Mouse (Mus musculus) E14TG2a.4 (cell line): ENCODE results near the gene Syngap1.

Source experiments
- H3K27me3 ChIP-seq: 2 replicates; pipeline ENCODE4 v1.6.1; 2014; ENCODE audit warnings: low read length, control low read depth; ENCODE audit not compliant: insufficient read depth
- H3K36me3 ChIP-seq: 2 replicates; pipeline ENCODE4 v1.6.1; 2014; ENCODE audit warnings: low read length, control low read depth; ENCODE audit not compliant: insufficient read depth
- H3K4me1 ChIP-seq: replicated peaks from 2 replicates; pipeline ENCODE4 v1.6.1; 2014; ENCODE audit warnings: low read depth, low read length, control low read depth
- H3K4me3 ChIP-seq: replicated peaks from 2 replicates; pipeline ENCODE4 v1.5.1; 2014; ENCODE audit warnings: mild to moderate bottlenecking, low read length
- H3K9me3 ChIP-seq: 2 replicates; pipeline ENCODE4 v1.6.1; 2014; ENCODE audit warnings: low read length, control low read depth
- CTCF ChIP-seq: conservative IDR thresholded peaks from 2 replicates; pipeline ENCODE4 v1.5.1; 2014; ENCODE audit warnings: low read length
- NANOG ChIP-seq: IDR thresholded peaks from 2 replicates; pipeline ENCODE4 v1.6.1; 2014; ENCODE audit warnings: borderline replicate concordance, low read length, mixed read lengths
- POU5F1 ChIP-seq: IDR thresholded peaks from 2 replicates; pipeline ENCODE4 v1.6.1; 2014; ENCODE audit warnings: low read length, borderline replicate concordance

The Syngap1 gene

DNA sequence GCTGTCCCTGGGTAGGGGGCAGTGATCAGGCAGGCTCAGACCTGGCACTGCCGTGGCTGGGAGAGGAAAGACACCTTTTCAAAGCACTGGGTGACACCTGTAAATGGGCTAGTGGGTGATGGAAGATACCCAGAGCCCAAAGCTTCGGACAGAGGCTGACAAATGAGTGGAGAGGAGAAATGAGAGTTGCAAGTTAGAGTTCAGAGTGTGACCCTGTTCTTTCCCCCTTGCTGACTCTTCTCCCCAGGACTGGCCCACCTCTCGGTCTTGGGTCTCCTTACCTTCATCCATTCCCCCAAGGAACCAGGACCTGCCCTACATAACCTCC is 1.1 kb upstream of the Syngap1 start:
- peaks cover 28% of the 10 kb centered on the region for H3K27me3 ChIP-seq
- peaks cover 73% of the 10 kb centered on the region for H3K4me1 ChIP-seq
- TF ChIP-seq POU5F1 (no peak), NANOG (no peak), CTCF (no peak)
- no peaks in the 10 kb centered on the region for H3K9me3 ChIP-seq
- peaks cover 35% of the 10 kb centered on the region for H3K36me3 ChIP-seq
- H3K4me3 ChIP-seq = peak overlapping the region; percentile 91

DNA sequence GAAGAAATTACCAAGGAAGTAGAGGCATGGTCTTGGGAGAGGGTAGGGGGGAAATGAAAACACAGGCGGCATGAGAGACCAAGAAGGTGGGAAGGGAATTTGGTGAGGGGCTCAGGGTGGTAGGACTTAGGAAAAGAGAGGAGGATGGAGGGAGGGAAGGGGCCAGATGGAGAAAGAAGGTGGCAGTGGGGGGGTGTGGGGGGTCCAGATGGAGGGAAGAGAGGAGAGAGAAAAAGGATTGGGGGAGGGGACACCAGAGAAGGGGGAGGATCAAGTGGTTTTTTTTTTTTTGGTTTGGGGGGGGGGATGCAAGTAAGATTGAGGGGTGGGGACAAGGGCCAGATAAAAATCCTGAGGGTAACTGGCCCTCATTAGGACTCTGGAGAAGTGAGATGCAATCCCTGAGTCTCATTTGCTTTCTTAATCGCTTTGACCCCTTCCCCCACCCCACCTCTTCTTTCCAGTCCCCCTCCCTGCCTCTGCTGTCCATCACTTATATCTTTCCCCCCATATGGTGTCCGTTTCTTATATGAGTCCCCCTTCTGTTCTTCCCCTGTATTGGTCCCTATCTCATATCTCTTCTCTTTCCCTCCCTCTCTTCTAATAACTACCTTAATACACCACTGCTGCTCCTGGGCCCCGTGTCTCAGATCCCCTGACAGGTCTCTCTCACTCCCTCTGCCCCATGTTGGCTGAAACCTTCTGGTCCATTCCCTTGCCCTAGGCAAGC is 953 bp downstream of the Syngap1 start:
- Histone ChIP-seq H3K36me3 (peaks cover 14% of the 10 kb centered on the region), H3K4me1 (peaks cover 71% of the 10 kb centered on the region), H3K4me3 (peak overlapping the region; percentile 43; the same call in 1 of the 2 replicates), H3K27me3 (peaks cover 43% of the 10 kb centered on the region), H3K9me3 (no peaks in the 10 kb centered on the region)
- no peak for TF ChIP-seq NANOG
- TF ChIP-seq CTCF = no peak
- TF ChIP-seq POU5F1 = no peak

DNA sequence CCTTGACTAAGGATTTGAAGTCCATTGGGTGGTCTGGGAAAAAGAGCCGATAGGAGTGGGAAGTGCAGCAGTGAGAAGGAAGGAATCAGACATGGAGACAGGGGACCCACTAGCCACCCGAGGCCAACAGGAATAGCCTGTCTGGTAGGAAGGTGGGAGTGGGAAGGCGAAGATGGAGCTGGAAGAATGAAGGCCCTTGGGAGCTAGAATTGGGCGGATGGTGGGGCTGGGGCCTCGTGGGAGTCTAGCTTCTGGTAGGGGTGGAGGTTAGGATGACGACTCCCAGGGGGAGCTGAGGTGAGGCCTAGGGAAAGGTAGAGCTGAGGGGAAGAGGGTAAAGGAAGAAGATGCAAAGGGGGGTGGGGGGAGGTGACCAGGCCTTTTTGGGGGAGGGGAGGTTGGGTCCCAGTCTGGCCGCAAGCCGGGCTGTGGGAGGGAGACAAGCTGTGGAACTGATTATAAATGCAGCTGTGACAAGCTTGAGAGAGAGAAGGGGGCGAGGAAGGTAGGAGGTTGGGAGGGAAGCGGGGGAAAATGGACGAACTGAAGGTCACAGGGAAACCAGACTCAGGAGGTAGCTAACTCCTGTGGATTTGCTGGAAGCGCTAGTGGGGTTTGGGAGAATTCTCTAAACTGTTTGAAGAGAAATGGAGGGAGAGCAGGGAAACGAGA is 4.9 kb downstream of the Syngap1 start:
- Histone ChIP-seq H3K9me3 (no peaks in the 10 kb centered on the region), H3K4me3 (peak overlapping the region; percentile 76), H3K4me1 (peaks cover 67% of the 10 kb centered on the region), H3K36me3 (no peaks in the 10 kb centered on the region), H3K27me3 (peaks cover 66% of the 10 kb centered on the region)
- no peak for TF ChIP-seq CTCF
- no peak for TF ChIP-seq POU5F1
- TF ChIP-seq NANOG = no peak

DNA sequence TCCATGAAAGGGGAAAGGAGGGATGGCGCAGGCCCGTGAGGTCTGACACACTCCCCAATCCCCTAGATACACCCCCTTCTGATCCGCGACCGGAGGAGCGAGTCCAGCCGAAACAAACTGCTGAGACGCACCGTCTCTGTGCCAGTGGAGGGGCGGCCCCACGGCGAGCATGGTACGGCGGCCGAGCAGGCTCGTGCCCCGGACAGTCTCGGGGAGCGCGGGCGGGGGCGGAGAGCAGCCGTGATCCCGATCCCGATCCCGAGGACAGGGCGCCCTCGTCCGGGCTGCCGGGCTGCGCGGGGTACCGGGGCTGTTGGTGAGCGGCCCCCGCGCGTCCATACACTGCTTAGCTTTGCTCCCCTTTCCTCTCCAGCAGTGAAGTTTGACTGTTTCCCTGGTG is 5.5 kb downstream of the Syngap1 start:
- peak overlapping the region; percentile 76 for H3K4me3 ChIP-seq
- TF ChIP-seq NANOG (no peak), POU5F1 (no peak), CTCF (no peak)
- H3K9me3 ChIP-seq = no peaks in the 10 kb centered on the region
- H3K36me3 ChIP-seq = no peaks in the 10 kb centered on the region
- H3K27me3 ChIP-seq = peaks cover 67% of the 10 kb centered on the region
- peaks cover 70% of the 10 kb centered on the region for H3K4me1 ChIP-seq

DNA sequence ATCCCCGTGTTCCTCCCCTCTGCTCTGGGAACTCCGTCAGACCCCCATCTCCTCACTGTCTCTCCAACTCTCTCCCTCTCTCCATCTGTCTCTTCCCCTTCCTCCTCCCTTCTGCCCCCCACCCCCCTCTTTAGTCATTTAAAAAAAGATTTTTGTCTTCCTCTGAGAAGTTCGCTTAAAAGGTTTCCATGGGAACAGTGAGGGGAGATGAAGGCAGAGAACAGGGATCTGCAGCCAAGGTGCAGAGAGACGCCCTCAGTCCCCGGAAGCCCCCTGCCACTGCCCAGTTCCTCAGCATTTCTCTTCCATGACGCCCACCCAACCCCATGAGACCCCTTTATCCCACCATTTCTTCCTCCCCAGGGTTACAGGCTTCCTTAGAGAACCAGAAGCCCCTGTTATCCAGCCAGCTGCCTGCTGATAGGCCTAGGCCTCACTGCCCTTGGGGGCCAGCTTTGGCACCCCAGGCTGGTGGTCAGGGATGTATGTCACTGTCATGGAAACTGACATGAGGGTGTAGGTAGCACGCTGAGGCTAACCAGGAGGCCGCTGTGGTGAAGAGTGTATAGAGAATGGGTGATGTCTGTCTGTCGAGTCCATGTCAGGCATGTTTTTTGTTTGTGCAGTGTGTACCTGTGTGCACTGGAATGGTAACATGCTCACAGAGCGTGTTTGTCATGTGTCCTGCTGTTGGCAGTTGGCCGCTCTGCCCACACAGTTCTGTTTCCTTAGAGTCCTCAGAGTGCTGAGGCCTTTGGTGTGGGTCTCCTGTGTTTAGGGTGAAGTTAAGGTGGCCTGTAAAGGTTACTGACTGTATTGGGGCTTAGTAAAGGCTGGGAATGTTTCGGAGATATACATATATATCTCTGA is 6.4 kb downstream of the Syngap1 start:
- no peaks in the 10 kb centered on the region for H3K9me3 ChIP-seq
- H3K4me3 ChIP-seq = peak overlapping the region; percentile 76
- H3K27me3 ChIP-seq = peaks cover 67% of the 10 kb centered on the region
- no peaks in the 10 kb centered on the region for H3K36me3 ChIP-seq
- no peak for TF ChIP-seq NANOG
- TF ChIP-seq POU5F1 = no peak
- no peak for TF ChIP-seq CTCF
- peaks cover 71% of the 10 kb centered on the region for H3K4me1 ChIP-seq

DNA sequence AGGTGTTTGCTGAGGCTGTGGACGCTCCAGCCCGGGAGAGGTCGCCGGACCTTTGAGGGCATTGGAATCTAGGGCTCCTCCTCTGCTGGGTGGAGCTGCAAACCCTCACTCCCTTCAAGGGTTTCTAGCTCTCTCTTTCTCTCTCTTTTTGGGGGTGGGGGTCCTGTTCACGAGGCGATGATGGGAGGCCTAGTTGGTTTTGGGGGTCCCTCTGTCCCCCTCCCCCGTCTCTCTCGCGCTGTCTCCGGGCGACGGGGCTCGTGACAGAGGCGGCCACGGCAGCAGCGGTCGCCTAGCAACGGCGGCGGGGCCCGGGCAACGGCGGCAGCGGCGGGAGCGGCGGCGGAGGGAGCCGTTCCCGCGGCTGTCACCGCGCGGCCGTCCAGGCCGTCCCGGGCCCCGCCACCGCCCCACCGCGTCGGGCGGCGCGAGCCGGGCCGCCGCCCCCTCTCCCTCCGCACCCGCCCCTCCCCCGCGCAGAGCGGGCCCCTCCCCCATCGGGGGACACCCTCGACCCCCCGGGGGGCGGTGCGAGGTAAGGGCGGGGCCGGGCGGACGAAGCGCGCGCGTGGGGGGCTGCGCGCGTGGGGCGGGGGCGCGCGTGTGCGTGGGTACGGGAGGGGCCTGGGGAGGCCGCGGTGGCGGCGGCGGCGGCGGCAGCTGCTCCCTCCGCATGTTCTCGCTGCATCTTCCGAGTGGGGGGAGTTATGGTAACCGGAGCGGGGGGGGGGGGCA is 7.4 kb downstream of the Syngap1 start:
- peaks cover 81% of the 10 kb centered on the region for H3K4me1 ChIP-seq
- H3K4me3 ChIP-seq = peak overlapping the region; percentile 74
- no peaks in the 10 kb centered on the region for H3K9me3 ChIP-seq
- TF ChIP-seq NANOG = no peak
- TF ChIP-seq CTCF = no peak
- TF ChIP-seq POU5F1 = no peak
- H3K36me3 ChIP-seq = no peaks in the 10 kb centered on the region
- H3K27me3 ChIP-seq = peaks cover 73% of the 10 kb centered on the region

DNA sequence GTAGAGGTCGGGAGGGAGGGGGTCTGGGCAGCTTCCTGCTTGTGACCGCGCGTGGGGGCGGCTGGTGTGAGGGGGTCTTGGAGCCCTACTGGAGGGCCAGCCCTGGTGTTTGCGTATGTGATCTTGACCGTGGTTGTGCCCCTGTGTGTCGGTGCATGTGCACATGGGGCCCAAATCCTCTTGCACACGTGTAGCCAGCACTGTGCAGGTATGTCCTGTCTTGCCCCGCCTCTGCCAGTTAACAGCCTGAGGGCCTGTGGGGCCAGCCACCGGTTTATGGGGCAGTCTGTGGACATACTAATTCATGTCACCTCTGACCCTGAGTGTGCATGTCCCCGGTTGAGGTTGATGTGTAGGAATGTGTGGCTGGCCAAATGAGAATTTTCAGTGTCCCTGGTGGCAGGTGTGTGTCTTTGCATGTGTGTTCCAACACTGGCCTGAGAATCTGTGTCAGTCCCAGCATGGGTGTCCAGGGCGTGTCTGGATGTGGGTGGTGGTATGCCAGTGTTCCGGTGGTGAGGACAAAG is 8.1 kb downstream of the Syngap1 start:
- Histone ChIP-seq H3K4me3 (peak overlapping the region; percentile 74), H3K36me3 (no peaks in the 10 kb centered on the region), H3K27me3 (peaks cover 71% of the 10 kb centered on the region), H3K9me3 (no peaks in the 10 kb centered on the region), H3K4me1 (peaks cover 81% of the 10 kb centered on the region)
- TF ChIP-seq CTCF = peak; percentile 27
- no peak for TF ChIP-seq POU5F1
